Comparison of ENCODE assay signal across 27 mouse cellular contexts in genomic region chr2:172926311-172926710, GRCm38 (mm10). TPM values are rescaled to one million over a fixed set of nuclear protein-coding genes. Genes with fewer than 3 reads are reported as not detected.
DNase-seq lines count a peak whose midpoint lies in the region.
"Had no signal": no experiment of that assay in that cellular context is flagged by ENCODE, and none has a peak within 500 bp of the region (broad histone marks: within the 10 kb centered on the region; RNA-seq: fewer than 3 reads in every experiment).

No protein-coding gene starts in this region.

- DNase-seq in kidney, postnatal 36 days = peak; percentile 58 to 62
- DNase-seq in kidney, postnatal 14 days = no peak
- DNase-seq in CD4-positive, CD25-positive, alpha-beta regulatory T cell, adult 2 months (ENCODE audit: low read depth, low spot score) = peak; percentile 68
- peak; percentile 84 for DNase-seq in induced T-regulatory cell, adult 2 months (ENCODE audit: low read depth)
- DNase-seq in forebrain, embryonic 10.5 days (ENCODE audit: extremely low spot score, low spot score) = no peak
- no peak for DNase-seq in layer of hippocampus, adult 9-10 months (ENCODE audit: low spot score)
- no peak for DNase-seq in left cerebral cortex, adult 9 months (ENCODE audit: low spot score in 2 of 2)
- DNase-seq: adrenal gland, postnatal 25 days; cerebellum, adult 11-12 months; cerebellum, adult 9-11 months; embryo, embryonic 11 days; heart, adult 2 months; heart, postnatal 10 days; kidney, adult 9 months; layer of hippocampus, adult 9-11 months; liver, postnatal 0 days; lung, postnatal 36 days; right cerebral cortex, postnatal 25 days had no signal

- H3K4me3 ChIP-seq in forebrain, embryonic 10.5 days = no peak overlapping the region
- H3K4me3 ChIP-seq: embryonic facial prominence, embryonic 12.5 days; heart, adult 2 months; heart, embryonic 13.5 days; hindbrain, embryonic 10.5 days; hindbrain, embryonic 15.5 days; liver, embryonic 12.5 days; midbrain, embryonic 13.5 days; neural tube, embryonic 15.5 days; stomach, embryonic 15.5 days had no signal

- H3K27ac ChIP-seq in forebrain, embryonic 10.5 days = no peak overlapping the region
- H3K27ac ChIP-seq: embryonic facial prominence, embryonic 12.5 days; heart, adult 2 months; hindbrain, embryonic 15.5 days; liver, embryonic 12.5 days; midbrain, embryonic 13.5 days; neural tube, embryonic 15.5 days; stomach, embryonic 15.5 days had no signal

- peaks cover 15% of the 10 kb centered on the region for H3K27me3 ChIP-seq in forebrain, embryonic 10.5 days (ENCODE audit: poor library complexity, severe bottlenecking)
- H3K27me3 ChIP-seq: heart, embryonic 13.5 days; stomach, embryonic 15.5 days had no signal

- H3K36me3 ChIP-seq in forebrain, embryonic 10.5 days (replicated peaks) = peaks cover 19% of the 10 kb centered on the region
- H3K36me3 ChIP-seq: embryonic facial prominence, embryonic 12.5 days; G1E; heart, embryonic 13.5 days; hindbrain, embryonic 10.5 days; hindbrain, embryonic 15.5 days; liver, embryonic 12.5 days; midbrain, embryonic 13.5 days; neural tube, embryonic 15.5 days; stomach, embryonic 15.5 days had no signal

- 85% methylated on average over 4 of the region's 4 CpGs for WGBS in forebrain, embryonic 10.5 days

- H3K9me3 ChIP-seq in forebrain, embryonic 10.5 days = 0 out of 2 replicates have a peak, but pooled peaks cover 3% of the 10 kb centered on the region
- H3K9me3 ChIP-seq: embryonic facial prominence, embryonic 12.5 days; heart, embryonic 13.5 days; hindbrain, embryonic 10.5 days; hindbrain, embryonic 15.5 days; liver, embryonic 12.5 days; midbrain, embryonic 13.5 days; neural tube, embryonic 15.5 days; stomach, embryonic 15.5 days had no signal

- peaks cover 87% of the 10 kb centered on the region for H3K4me1 ChIP-seq in forebrain, embryonic 10.5 days
- H3K4me1 ChIP-seq: hindbrain, embryonic 15.5 days; liver, embryonic 12.5 days; neural tube, embryonic 15.5 days had no signal

RNA-seq across cellular contexts. Expression of gene Bmp7, which starts 13.8 kb away (rescaled TPM):
- 21.2 and 21.4 TPM in 2 replicates for polyA plus RNA-seq in forebrain, embryonic 10.5 days (2016; fragmentation: Nextera tagmentation; extraction: Ambion mirVana)
- polyA plus RNA-seq: G1E had no signal

RNA-seq across cellular contexts. Expression of gene Spo11, which starts 51.2 kb away (rescaled TPM):
- polyA plus RNA-seq in forebrain, embryonic 10.5 days (2016; fragmentation: Nextera tagmentation; extraction: Ambion mirVana) = 0.42 and 0.73 TPM in 2 replicates
- polyA plus RNA-seq: G1E had no signal

Comparison
In these comparisons a context has a peak if more than half of its experiments do, and no peak if none do; other contexts are left out.
1. DNase-seq: peak in kidney, postnatal 36 days (2 of 2), CD4-positive, CD25-positive, alpha-beta regulatory T cell, adult 2 months (single experiment) and induced T-regulatory cell, adult 2 months (single experiment); none in kidney, postnatal 14 days (single experiment), forebrain, embryonic 10.5 days (single experiment), layer of hippocampus, adult 9-10 months (single experiment) and left cerebral cortex, adult 9 months (0 of 2).